Mouse (Mus musculus) lung, embryonic 16.5 days (tissue): ENCODE measurements around the gene 1110059E24Rik. TPM values are rescaled to one million over a fixed set of nuclear protein-coding genes. Genes with fewer than 3 reads are reported as not detected.

Source experiments
- ATAC-seq: fragments of 200-750 bp; cut with Nextera tagmentation; 2 replicates; pipeline ENCODE4 v1.8.0; 2017; ENCODE audit warnings: low read depth, mild to moderate bottlenecking, moderate library complexity
- H3K27ac ChIP-seq: fragments of 300-500 bp; sonication (generic); 2 replicates; pipeline ENCODE4 v1.5.1; 2014; ENCODE audit warnings: mild to moderate bottlenecking, control low read depth, low read length
- H3K27me3 ChIP-seq: fragments of 300-500 bp; sonication (generic); 2 replicates; pipeline ENCODE4 v1.6.1; 2014; ENCODE audit warnings: low read depth, low read length, mixed read lengths; ENCODE audit not compliant: control insufficient read depth, insufficient read depth
- H3K36me3 ChIP-seq: fragments of 300-500 bp; sonication (generic); 2 replicates; pipeline ENCODE4 v1.6.1; 2014; ENCODE audit warnings: low read length; ENCODE audit not compliant: control insufficient read depth, insufficient read depth
- H3K4me1 ChIP-seq: fragments of 300-500 bp; sonication (generic); replicated peaks from 2 replicates; pipeline ENCODE4 v1.6.1; 2014; ENCODE audit warnings: low read length, mixed read lengths; ENCODE audit not compliant: control insufficient read depth, insufficient read depth
- H3K4me2 ChIP-seq: fragments of 300-500 bp; sonication (generic); 2 replicates; pipeline ENCODE4 v1.6.1; 2014; ENCODE audit warnings: low read depth, low read length, control low read depth
- H3K4me3 ChIP-seq: fragments of 300-500 bp; sonication (generic); 2 replicates; pipeline ENCODE4 v1.5.1; 2014; ENCODE audit warnings: mild to moderate bottlenecking, low read length, control low read depth
- H3K9ac ChIP-seq: fragments of 300-500 bp; sonication (generic); 2 replicates; pipeline ENCODE4 v1.6.1; 2014; ENCODE audit warnings: low read length, control low read depth
- H3K9me3 ChIP-seq: fragments of 300-500 bp; sonication (generic); 2 replicates; pipeline ENCODE4 v1.6.1; 2016; ENCODE audit warnings: low read length; ENCODE audit not compliant: control insufficient read depth
- WGBS: fragments of 180-500 bp; shearing (Covaris S2); extraction: QIAGEN DNeasy Blood & Tissue Kit; methylation state at CpG from one replicate; pipeline ENCODE4 v1.1.7; 2014; 5-methylcytosine and 5-hydroxymethylcytosine counted together
- polyA plus RNA-seq: library from polyadenylated mRNA; unstranded; fragments of >200 nt; fragmentation: Nextera tagmentation; extraction: Ambion mirVana; gene quantifications from 2 replicates; pipeline ENCODE4 v1.2.1, GENCODE M21; 2015

Gene 1110059E24Rik
- polyA plus RNA-seq, 1 experiment from 2014 or later = 74.4 TPM

GRCm38 (mm10) chr19:21586546-21586945 is 66.2 kb downstream of the 1110059E24Rik start:
- WGBS = 85% methylated on average over 1 of the region's 1 CpGs
- H3K9me3 ChIP-seq = no peaks in the 10 kb centered on the region
- no peak overlapping the region for H3K27ac ChIP-seq
- no peak for ATAC-seq
- no peaks in the 10 kb centered on the region for H3K27me3 ChIP-seq
- no peaks in the 10 kb centered on the region for H3K4me1 ChIP-seq
- no peak overlapping the region for H3K4me3 ChIP-seq
- no peak overlapping the region for H3K4me2 ChIP-seq
- H3K36me3 ChIP-seq = no peaks in the 10 kb centered on the region
- no peak overlapping the region for H3K9ac ChIP-seq

- Histone ChIP-seq H3K9ac (no peak overlapping the region), H3K27ac (no peak overlapping the region)
- WGBS = 64% methylated on average over 2 of the region's 2 CpGs
Observed at GRCm38 (mm10) chr19:21585868-21586267, 66.9 kb downstream of the 1110059E24Rik start.

GRCm38 (mm10) chr19:21583986-21584385 is 68.8 kb downstream of the 1110059E24Rik start:
- no peak for ATAC-seq
- Histone ChIP-seq H3K36me3 (no peaks in the 10 kb centered on the region), H3K4me1 (no peaks in the 10 kb centered on the region), H3K27me3 (no peaks in the 10 kb centered on the region), H3K4me3 (no peak overlapping the region), H3K9ac (no peak overlapping the region), H3K27ac (no peak overlapping the region), H3K9me3 (no peaks in the 10 kb centered on the region), H3K4me2 (no peak overlapping the region)
- WGBS = 82% methylated on average over 5 of the region's 5 CpGs

More at GRCm38 (mm10) chr19:21585868-21586267, 66.9 kb downstream of the 1110059E24Rik start:
- Histone ChIP-seq H3K36me3 (no peaks in the 10 kb centered on the region), H3K9me3 (no peaks in the 10 kb centered on the region), H3K27me3 (no peaks in the 10 kb centered on the region), H3K4me1 (no peaks in the 10 kb centered on the region), H3K4me2 (no peak overlapping the region), H3K4me3 (no peak overlapping the region)
- no peak for ATAC-seq

- WGBS = 77% methylated on average over 4 of the region's 4 CpGs
- H3K9ac ChIP-seq = no peak overlapping the region
- H3K27me3 ChIP-seq = no peaks in the 10 kb centered on the region
- H3K9me3 ChIP-seq = no peaks in the 10 kb centered on the region
- no peak overlapping the region for H3K4me3 ChIP-seq
- ATAC-seq = no peak
- H3K36me3 ChIP-seq = no peaks in the 10 kb centered on the region
- no peak overlapping the region for H3K27ac ChIP-seq
- no peaks in the 10 kb centered on the region for H3K4me1 ChIP-seq
- no peak overlapping the region for H3K4me2 ChIP-seq
Observed at GRCm38 (mm10) chr19:21583523-21583984, 69.2 kb downstream of the 1110059E24Rik start.

- Histone ChIP-seq H3K4me2 (no peak overlapping the region), H3K4me3 (no peak overlapping the region), H3K27me3 (no peaks in the 10 kb centered on the region), H3K4me1 (0 out of 2 replicates have a peak, but pooled peaks cover under 1% of the 10 kb centered on the region), H3K9ac (no peak overlapping the region), H3K27ac (no peak overlapping the region), H3K9me3 (no peaks in the 10 kb centered on the region), H3K36me3 (no peaks in the 10 kb centered on the region)
- WGBS = 53% methylated on average over 6 of the region's 6 CpGs
- ATAC-seq = no peak
Observed at GRCm38 (mm10) chr19:21581404-21581803, 71.4 kb downstream of the 1110059E24Rik start.

GRCm38 (mm10) chr19:21579896-21580295 is 72.9 kb downstream of the 1110059E24Rik start:
- H3K36me3 ChIP-seq = no peaks in the 10 kb centered on the region
- no peaks in the 10 kb centered on the region for H3K9me3 ChIP-seq
- H3K27me3 ChIP-seq = no peaks in the 10 kb centered on the region
- H3K9ac ChIP-seq = no peak overlapping the region
- 75% methylated on average over 3 of the region's 3 CpGs for WGBS
- H3K4me3 ChIP-seq = no peak overlapping the region
- no peak overlapping the region for H3K27ac ChIP-seq
- no peak overlapping the region for H3K4me2 ChIP-seq
- 0 out of 2 replicates have a peak, but pooled peaks cover 2% of the 10 kb centered on the region for H3K4me1 ChIP-seq
- no peak for ATAC-seq

- 45% methylated on average over 3 of the region's 3 CpGs for WGBS
- H3K27me3 ChIP-seq = no peaks in the 10 kb centered on the region
- no peak overlapping the region for H3K4me2 ChIP-seq
- no peak overlapping the region for H3K27ac ChIP-seq
- H3K36me3 ChIP-seq = no peaks in the 10 kb centered on the region
- no peak overlapping the region for H3K9ac ChIP-seq
- ATAC-seq = no peak
- H3K9me3 ChIP-seq = no peaks in the 10 kb centered on the region
- H3K4me3 ChIP-seq = no peak overlapping the region
- H3K4me1 ChIP-seq = 0 out of 2 replicates have a peak, but pooled peaks cover 2% of the 10 kb centered on the region
Observed at GRCm38 (mm10) chr19:21577443-21577842, 75.3 kb downstream of the 1110059E24Rik start.

- H3K4me1 ChIP-seq = peaks cover 2% of the 10 kb centered on the region; the same call in 1 of the 2 replicates
- H3K27me3 ChIP-seq = no peaks in the 10 kb centered on the region
- H3K27ac ChIP-seq = no peak overlapping the region
- H3K4me2 ChIP-seq = no peak overlapping the region
- ATAC-seq = no peak
- no peaks in the 10 kb centered on the region for H3K9me3 ChIP-seq
- H3K9ac ChIP-seq = no peak overlapping the region
- H3K36me3 ChIP-seq = no peaks in the 10 kb centered on the region
- H3K4me3 ChIP-seq = no peak overlapping the region
- WGBS = 55% methylated on average over 7 of the region's 7 CpGs
Observed at GRCm38 (mm10) chr19:21571986-21572385, 80.8 kb downstream of the 1110059E24Rik start.

- H3K4me1 ChIP-seq = peaks cover 1% of the 10 kb centered on the region; the same call in 1 of the 2 replicates
- no peaks in the 10 kb centered on the region for H3K36me3 ChIP-seq
- H3K27ac ChIP-seq = no peak overlapping the region
- 45% methylated on average over 16 of the region's 16 CpGs for WGBS
- no peaks in the 10 kb centered on the region for H3K27me3 ChIP-seq
- H3K9ac ChIP-seq = no peak overlapping the region
- H3K4me3 ChIP-seq = no peak overlapping the region
- peak; percentile 61 for ATAC-seq
- no peaks in the 10 kb centered on the region for H3K9me3 ChIP-seq
- H3K4me2 ChIP-seq = no peak overlapping the region
Observed at GRCm38 (mm10) chr19:21571223-21571980, 81.4 kb downstream of the 1110059E24Rik start.
